Mouse (Mus musculus): ENCODE results near the gene Mex3b.
A peak's percentile ranks its signal among the peaks of the same experiment; 100 is the strongest.

Gene Mex3b

GRCm38 (mm10) chr7:82866486-82867270, 455 bp upstream of the Mex3b start:
- DNase-seq (ENCODE audit: low spot score) = peak; percentile 79

- DNase-seq (ENCODE audit: low spot score) = peak; percentile 25
Observed at GRCm38 (mm10) chr7:82868309-82869230, 1.4 kb downstream of the Mex3b start.

DNA sequence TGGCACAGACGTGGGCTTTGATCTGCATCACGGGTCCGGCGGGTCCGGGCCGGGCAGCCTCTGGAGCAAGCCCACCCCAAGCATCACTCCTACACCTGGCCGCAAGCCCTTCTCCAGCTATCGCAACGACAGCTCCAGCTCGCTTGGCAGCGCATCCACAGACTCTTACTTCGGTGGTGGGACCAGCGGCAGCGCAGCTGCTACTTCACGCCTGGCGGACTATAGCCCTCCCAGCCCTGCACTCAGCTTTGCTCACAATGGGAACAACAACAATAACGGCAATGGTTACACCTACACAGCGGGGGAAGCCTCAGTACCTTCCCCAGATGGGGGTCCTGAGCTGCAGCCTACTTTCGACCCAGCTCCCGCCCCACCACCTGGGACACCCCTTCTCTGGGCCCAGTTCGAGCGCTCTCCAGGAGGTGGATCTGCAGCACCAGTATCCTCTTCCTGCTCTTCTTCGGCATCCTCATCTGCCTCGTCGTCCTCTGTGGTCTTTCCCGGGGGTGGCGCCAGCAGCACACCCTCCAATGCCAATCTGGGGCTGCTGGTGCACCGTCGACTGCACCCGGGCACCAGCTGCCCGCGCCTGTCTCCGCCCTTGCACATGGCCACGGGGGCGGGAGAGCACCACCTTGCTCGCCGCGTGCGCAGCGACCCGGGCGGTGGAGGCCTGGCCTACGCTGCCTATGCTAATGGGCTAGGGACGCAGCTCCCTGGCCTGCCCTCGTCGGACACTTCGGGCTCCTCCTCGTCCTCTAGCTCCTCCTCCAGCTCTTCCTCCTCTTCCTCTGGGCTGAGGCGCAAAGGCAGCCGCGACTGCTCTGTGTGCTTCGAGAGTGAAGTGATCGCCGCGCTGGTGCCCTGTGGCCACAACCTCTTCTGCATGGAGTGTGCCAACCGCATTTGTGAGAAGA, 2.4 kb downstream of the Mex3b start:
- peak; percentile 10 for DNase-seq (ENCODE audit: low spot score)

GRCm38 (mm10) chr7:82870148-82870513, 3.0 kb downstream of the Mex3b start:
- DNase-seq (ENCODE audit: low spot score) = no peak

- DNase-seq (ENCODE audit: low spot score) = no peak
Observed at GRCm38 (mm10) chr7:82876551-82876950, 9.4 kb downstream of the Mex3b start.

- DNase-seq (ENCODE audit: low spot score) = no peak
Observed at GRCm38 (mm10) chr7:82880016-82880415, 12.9 kb downstream of the Mex3b start.

DNA sequence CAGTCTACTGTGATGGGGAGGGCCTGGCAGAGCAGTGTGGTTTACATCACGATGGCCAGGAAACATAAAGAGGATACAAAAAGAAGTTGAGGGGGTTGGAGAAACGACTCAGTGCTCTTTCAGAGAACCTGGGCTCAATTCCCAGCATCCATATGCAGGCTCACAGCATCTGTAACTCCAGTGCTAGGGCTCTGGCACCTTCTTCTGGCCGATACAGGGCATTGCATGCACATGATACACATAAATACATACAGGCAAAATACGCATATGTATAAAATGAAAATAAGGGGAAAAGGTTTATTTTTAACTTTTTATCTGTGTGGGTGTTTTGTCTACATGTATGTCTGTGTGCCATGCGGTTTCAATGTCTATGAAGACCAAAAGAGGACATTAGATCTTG, 13.6 kb downstream of the Mex3b start:
- no peak for DNase-seq (ENCODE audit: low spot score)

DNA sequence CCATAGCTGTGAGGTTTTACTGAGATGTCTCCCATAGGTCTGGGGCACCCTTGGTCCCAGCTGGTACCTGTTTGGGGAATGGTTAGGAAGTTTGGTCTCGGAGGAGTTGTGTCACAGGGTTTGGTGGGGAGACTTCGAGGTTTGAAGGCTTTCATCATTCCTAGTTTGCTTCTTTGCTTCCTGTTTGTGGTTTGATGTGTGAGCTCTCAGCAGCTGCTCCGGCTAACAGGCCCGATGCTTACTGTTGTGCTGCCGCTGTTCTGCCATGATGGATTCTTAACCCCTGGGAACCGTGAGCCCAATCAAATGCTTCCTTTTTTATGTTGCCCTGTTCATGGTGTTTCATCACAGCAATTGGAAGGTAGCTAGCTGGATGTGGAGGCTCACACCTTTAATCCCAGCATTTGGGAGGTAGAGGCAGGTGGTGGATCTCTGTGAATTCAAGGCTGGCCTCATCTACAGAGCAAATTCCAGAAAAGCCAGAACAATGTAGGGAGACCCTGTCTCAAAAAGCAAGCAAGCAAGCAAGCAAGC, 23.3 kb downstream of the Mex3b start:
- DNase-seq (ENCODE audit: low spot score) = no peak

DNA sequence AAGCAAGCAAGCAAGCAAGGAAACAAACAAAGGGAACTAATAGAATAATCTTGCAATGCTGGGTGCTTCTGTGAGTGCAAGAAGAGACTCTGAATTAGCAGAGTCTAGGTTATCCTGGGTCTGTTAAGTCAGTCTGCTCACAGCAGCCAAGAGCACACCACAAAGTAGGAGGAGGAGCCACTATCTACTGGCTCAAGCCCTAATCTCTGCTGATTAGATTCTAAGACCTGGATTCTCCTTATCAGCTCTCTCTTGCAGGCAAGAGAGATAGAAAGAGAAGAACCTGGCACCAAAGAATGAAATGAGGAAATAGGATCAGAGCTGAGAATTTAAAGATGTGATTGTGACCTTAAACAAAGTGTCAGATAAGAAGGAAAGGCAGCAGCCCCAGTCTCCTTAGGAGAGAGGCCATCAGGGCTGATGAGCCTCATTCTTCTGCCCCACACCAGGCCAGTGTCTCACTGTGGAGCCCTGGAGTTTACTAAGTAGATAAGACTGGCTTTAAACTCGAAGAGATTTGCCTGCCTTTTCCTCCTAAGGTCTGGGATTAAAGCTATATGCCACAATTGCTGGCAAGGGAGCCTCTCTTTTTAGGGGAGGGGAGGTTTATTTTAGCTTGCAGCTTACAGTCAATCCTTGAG, 23.9 kb downstream of the Mex3b start:
- DNase-seq (ENCODE audit: low spot score) = no peak

GRCm38 (mm10) chr7:82894366-82894765, 27.2 kb downstream of the Mex3b start:
- DNase-seq (ENCODE audit: low spot score) = no peak

- no peak for DNase-seq (ENCODE audit: low spot score)
Observed at GRCm38 (mm10) chr7:82895606-82896005, 28.5 kb downstream of the Mex3b start.

DNA sequence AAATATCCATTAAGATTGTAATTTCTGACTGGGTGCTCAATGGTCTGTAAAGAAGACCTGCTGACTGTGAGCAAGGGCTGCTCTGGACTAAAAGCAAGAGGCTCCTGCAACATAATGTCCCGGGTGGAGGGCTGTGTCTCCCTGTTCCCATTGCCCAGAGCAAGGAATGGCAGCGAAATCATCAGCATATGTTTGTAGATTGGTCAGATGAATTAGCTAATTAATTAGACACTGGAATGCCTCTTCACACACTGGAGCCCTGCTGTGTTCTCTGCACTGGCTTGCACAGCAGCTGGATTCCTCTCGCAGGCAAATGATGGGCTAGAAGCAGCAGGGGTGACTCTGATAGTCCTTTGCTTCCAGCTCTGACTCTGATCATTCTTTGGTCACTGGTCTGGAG, 29.6 kb downstream of the Mex3b start:
- no peak for DNase-seq (ENCODE audit: low spot score)

- no peak for DNase-seq (ENCODE audit: low spot score)
Observed at GRCm38 (mm10) chr7:82899459-82900297, 32.5 kb downstream of the Mex3b start.

- DNase-seq (ENCODE audit: low spot score) = no peak
Observed at GRCm38 (mm10) chr7:82903006-82903405, 35.9 kb downstream of the Mex3b start.

DNA sequence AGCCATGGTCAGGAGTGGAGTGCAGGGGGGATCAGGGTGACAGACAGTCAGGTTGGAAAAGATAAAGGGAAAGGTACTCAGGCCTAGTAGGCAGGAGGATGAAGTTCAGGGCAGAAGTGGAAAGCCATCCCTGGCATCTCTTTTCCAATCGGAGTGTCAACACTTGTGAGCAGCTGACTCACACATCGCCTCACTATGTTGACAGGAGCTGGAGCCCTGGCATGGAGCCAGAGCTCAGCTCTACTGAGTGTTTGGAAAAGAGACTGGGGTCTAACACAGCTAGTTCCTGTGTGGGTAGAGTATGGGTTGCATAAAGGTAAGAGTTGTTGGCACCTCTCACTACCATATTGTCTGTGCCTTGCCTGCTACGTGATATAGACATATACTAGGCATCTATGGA, 38.4 kb downstream of the Mex3b start:
- DNase-seq (ENCODE audit: low spot score) = no peak

- DNase-seq (ENCODE audit: low spot score) = no peak
Observed at GRCm38 (mm10) chr7:82907081-82907480, 39.9 kb downstream of the Mex3b start.

- DNase-seq (ENCODE audit: low spot score) = no peak
Observed at GRCm38 (mm10) chr7:82910536-82911384, 43.6 kb downstream of the Mex3b start.

DNA sequence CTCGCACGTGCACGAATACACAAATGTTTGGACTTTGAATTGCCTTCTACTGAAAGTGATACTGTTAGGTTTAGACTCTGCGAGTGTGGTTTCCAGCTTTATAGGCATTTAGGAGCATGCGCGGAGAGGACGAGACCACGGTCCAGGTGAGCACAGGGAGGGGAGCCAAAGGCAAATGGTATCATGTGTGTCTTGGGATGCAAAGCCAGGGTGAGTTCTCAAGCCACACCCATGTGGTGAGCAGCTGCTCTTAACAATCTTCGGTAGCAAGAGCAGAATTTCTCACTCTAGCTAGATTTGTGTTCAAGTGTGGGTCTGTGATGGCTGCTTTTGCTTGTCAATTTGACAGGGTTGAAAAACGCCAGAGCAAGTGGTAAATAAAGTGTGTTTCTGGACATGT, 44.4 kb downstream of the Mex3b start:
- no peak for DNase-seq (ENCODE audit: low spot score)

DNA sequence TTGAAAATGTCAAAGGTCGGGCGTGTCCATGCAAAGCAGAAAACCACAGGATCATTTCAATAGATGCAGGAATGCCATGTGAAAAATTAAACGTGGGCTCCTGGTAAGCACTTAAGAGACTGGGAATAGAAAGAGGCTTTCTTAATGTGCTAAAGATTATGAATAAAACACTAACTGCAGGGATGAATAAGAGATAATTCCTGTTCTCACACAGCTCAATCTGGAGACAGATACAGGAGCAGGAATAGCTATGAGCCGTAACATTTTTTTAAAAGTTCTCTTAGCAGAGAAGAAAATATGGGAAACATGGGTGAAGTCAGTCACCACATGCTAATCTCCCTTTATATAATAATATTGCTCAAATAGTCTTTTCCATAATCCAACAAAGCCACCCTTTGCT, 47.2 kb downstream of the Mex3b start:
- no peak for DNase-seq (ENCODE audit: low spot score)

Measured in ovary, postnatal 10 days (tissue).